Mouse (Mus musculus) cerebellum, adult 18-20 months (tissue): ENCODE results near the gene Sbp.
A peak's percentile ranks its signal among the peaks of the same experiment; 100 is the strongest.

Source experiments
- DNase-seq, 2 experiments: peaks; one replicate each; pipeline ENCODE4 v3.0.0; 2021

Sbp gene

DNA sequence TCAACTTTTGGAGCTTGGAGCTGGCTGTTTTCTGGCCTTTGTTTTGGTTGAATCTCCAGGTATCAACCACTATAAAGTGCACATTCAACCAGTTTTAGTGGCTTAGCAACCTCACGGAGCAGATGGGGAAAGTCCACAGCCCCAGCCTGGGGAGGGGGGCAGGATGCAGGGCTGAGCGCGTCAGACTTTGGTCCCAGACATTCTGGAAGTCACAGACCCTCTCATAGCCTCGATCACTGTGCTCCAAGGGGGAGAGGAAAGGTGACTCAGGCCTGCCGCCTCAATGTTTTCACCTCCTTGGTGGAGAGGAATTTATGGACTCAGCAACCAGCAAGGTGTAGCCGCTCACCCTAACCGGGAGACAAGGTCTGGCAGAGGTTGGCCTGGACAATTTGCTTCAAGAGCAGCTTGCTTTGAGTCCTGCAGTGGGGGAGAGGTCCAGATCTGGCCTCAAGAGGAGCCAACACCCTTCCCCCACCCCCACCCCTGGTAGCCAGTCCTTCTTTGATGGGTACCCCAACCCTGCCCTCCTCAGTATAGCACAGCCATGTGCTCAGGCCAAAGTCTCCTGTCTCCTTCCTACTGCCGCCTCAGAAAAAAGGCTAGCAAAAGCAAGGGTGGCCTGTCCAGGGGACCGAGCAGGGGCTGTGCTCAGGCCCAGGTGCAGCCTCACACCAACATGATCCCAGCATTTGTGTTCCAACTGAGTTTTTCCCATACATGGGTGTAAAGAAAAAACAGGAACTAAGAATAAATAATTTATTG is 51.5 kb downstream of the Sbp start:
- no peak for DNase-seq

DNA sequence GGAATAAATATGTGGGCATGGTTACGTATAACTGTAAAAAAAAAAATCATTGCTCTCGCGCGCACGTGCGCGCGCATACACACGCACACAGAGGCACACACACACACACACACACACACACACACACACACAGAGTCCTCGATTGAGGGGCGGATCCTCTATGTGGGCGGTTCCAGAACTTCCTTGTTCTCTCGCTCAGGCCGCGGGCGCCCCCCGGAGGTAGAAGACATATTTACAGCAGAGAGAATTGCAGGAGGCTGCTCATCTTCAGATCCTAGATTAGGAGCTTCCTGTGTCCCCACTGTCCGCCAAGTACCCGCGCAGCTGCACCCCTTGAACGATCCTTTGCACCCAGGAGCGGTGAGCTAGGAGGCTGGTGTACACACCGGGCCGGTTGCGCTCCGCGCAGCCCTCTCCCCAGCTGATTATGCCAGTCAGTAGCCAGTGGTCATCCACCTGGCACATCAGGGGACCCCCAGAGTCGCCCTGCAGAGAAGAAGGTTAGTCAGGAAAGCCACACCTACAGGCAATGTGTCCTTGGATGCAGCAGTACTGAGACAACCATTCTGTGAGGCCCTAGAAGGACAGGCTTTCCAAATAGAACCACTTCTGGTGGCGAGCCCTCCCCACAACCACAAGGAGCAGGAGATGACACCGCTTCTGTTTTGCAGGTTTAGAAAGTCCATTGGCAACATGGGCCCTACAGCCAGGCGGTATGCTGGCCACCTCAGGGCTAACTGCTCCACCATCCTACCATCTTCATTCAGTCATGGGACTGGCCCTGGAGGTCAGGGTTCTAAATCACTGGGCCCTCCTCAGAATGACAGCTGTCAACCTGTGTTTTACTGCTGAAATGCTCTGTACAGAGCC is 52.3 kb downstream of the Sbp start:
- DNase-seq: peak; percentile 84 to 87

DNA sequence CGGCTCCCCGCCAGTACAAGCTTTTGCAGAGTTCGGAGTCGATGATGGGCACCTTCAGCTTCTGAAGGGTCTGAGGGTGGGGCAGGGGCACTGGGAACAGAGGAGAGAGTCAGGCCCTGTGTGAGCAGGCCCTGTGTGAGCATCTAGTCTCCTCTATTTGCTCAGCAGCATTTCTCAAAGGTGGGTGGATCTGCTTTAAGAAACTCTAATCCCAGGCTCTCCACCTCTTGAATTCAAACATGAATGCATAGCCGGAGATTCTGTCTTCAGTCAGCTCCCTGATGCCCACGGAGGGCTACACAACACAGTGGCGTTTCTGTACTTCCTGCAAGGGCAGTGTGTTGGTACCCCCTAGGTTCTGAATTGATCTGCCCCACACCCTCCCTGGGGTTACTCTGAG is 53.2 kb downstream of the Sbp start:
- no peak for DNase-seq
